Mouse (Mus musculus) lung, postnatal 10 days (tissue): ENCODE data around the gene Mcoln2.

Experiments used
- DNase-seq: peaks from one replicate; pipeline ENCODE4 v3.0.0; 2021

Gene Mcoln2

DNA sequence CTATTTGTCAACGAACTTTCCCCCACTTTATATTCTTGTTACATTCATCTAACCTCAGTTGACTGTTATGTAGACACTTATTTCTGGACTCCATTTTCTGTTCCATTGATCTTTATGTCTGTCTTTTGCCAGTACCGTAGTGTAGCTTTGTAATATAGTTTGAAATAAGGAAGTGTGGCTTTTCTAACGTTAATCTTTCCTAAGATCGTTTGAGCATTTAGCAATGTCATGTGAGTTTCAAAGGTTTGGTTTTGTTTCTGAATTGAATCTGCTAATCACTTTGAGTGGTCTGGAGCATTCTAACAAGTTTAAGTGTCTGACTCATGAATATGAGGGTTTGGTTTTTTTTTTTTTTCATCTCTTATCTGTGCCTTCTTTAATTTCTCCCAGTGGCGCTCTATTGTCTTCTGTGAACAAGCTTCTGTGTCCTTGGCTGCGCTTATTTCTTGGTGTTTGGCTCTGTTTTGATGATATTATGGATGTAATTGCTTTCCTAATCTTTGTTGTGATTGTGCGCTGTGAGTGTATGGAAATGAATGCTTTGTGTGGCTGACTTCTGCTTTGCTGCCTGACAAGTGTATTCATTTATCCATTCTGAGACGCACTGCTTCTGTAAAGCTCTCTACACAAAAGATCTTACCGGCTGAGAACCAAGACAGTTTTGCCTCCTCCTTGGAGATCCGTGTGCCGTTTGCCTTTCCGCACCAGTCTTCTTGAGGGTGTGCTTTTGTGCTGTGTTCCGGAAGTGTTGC, 79.1 kb downstream of the Mcoln2 start:
- no peak for DNase-seq

DNA sequence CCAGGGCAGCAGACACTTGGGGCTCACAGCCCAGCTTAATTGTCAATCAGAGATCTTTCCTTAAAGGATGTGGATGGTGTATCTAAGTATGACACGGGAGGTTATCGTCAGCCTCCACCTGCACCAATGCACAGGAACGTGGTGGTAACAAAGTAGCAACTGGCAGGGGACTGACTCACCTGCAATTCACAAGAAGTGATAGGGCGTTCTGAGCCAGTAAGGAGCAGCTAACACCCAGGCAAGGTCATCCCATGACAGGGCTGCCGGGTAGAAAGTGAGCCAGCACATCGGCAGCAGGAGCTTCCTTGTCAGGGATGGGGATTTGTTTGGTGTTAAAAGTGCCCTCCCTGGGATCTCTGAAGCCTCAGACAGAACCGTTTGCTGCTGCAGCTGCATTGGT, 83.1 kb downstream of the Mcoln2 start:
- no peak for DNase-seq

DNA sequence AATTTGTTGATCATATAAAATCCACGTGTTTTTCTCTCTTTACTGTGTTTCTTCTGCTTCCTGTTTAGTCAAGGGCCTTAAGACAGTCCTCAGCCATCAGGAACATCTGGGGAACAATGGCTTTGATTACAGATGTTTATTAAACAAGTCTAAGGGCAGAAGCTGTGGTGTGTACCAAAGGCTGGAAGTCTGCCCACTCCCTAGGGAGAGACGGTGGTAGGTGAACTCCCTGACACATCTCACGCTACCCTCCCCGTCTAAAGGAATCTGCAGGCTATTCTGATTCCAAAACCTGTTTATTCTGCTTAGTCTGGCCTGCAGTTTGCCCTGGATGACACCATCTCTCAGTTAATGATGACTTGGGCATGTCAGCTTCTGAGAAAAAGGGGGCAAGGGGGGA, 84.1 kb downstream of the Mcoln2 start:
- DNase-seq = peak; percentile 54

- DNase-seq = no peak
Observed at GRCm38 (mm10) chr3:146234530-146234929, 84.9 kb downstream of the Mcoln2 start.

DNA sequence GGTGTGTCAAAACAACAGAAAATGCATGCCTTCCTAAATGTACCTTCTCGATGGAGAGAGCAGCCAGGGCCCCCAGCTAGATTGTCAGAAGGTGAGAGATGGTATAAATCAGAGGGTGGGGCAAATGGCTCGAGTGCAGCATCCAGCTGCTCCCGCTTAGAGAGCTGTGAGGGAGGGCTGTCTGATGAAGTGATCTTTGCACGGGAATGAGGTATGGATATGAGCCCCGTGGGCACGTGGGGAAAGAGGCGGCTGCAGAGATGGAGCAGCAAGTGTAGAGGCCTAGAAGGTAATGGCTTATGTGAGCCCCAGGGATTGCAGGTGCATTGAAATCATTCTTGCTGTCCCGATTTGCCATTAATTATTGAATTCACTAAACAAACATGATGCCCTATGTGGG, 86.6 kb downstream of the Mcoln2 start:
- DNase-seq = no peak

GRCm38 (mm10) chr3:146237676-146238075, 88.0 kb downstream of the Mcoln2 start:
- no peak for DNase-seq

DNA sequence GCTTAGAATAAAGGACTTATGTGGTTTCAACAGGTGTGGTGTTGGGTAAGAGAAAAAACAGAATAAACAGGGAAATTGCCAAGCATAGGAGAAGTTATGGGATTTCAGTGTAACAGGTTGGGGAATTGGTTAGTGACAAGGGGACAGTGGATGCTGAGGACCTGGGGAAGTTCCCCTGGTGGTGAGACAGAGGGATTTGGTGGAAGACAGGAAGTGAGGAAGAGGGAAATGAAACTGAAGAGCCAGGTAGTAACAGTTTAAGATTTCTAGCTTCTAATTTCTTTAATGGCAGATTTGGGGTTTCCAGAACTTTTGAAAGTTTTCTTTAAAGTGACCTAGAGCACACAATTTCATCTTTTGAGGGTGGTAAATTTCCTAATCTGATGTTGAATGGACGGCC, 95.0 kb downstream of the Mcoln2 start:
- DNase-seq = no peak
